Mouse (Mus musculus) E14TG2a.4 (cell line): ENCODE data around the gene Tnr.

ENCODE experiments used
- CTCF ChIP-seq: conservative IDR thresholded peaks from 2 replicates; pipeline ENCODE4 v1.5.1; 2014; ENCODE audit warnings: low read length
- NANOG ChIP-seq: IDR thresholded peaks from 2 replicates; pipeline ENCODE4 v1.6.1; 2014; ENCODE audit warnings: borderline replicate concordance, low read length, mixed read lengths
- POU5F1 ChIP-seq: IDR thresholded peaks from 2 replicates; pipeline ENCODE4 v1.6.1; 2014; ENCODE audit warnings: low read length, borderline replicate concordance

DNA sequence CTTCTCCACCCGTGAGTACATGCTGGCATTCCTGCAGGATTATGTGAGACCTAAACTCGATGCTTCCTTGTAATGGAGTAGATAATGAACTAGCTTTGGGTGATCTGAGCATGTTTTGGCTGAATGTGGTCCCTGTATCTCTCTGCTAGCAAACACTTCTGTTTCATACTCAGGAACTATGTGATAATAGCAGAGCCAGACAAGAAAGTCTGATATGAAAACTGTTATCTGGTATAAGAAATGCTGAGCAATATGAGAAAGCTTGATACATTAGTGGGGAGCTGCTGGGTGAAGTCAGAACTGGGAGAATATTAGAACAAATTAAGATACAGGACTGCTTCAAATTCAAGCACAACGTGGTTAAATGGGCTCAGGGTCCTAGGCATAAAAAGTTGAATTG lies 371.5 kb downstream of the Tnr start:
- no peak for TF ChIP-seq CTCF
- no peak for TF ChIP-seq POU5F1
- TF ChIP-seq NANOG: no peak
